Mouse (Mus musculus): ENCODE measurements around the gene Grik4. TPM values are rescaled to one million over a fixed set of nuclear protein-coding genes. Genes with fewer than 3 reads are reported as not detected.
A peak's percentile ranks its signal among the peaks of the same experiment; 100 is the strongest.

Gene Grik4
- total and polyA plus RNA-seq, 3 experiments: not detected

DNA sequence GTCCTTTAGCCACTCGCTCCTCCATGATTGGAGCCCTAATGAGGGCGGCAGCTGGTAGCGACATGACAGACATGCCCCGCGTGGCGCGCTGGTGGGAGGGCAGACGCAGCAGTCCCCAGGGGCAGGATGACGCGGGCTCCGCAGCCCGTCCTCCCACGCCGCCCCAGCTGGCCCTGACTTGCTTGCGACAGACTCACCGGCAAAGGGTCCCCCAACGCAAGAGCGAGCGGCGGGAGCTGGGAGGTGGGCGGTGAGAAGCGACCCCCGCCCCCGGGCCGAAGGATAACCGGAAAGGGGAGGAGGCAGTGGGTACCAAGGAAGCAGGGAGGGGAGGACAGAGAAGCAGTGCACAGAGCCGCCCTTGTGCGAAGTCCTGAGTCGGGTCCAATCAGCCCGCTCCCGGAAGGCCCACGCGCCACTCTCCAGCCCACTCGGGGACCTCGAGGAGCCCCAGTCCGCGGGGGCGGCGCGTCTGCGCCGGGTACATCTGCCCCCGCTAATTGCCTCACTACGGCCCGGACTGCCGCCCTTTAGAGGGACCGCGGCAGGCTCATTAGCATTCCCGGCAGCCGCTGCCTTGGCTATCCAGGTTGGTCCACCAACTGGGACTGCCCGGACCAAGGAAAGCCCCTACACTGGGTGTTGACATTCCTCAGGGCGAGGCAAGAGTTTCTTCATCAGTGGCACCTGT, 46.8 kb downstream of the Grik4 start:
- H3K27me3 ChIP-seq (replicated peaks): peaks cover 85% of the 10 kb centered on the region
- peak overlapping the region; percentile 22; the same call in 1 of the 2 replicates for H3K4me2 ChIP-seq (ENCODE audit: insufficient read depth, low read depth, poor library complexity, severe bottlenecking)
- H3K4me1 ChIP-seq (ENCODE audit: control insufficient read depth in 1 of 2, insufficient read depth in 2 of 2): no peaks in the 10 kb centered on the region; a peak in 1 of 4 replicates
- no peaks in the 10 kb centered on the region for H3K36me3 ChIP-seq (replicated peaks in 1 of 2; ENCODE audit: control insufficient read depth in 1 of 2, insufficient read depth in 1 of 2, low read length in 1 of 2)
- no peaks in the 10 kb centered on the region for H3K79me2 ChIP-seq (replicated peaks; ENCODE audit: control insufficient read depth, extremely low read depth, insufficient read depth, poor library complexity, severe bottlenecking)
- peaks cover 4% of the 10 kb centered on the region for H3K9me3 ChIP-seq (replicated peaks; ENCODE audit: low read length)
- H3K4me3 ChIP-seq (replicated peaks in 1 of 3; ENCODE audit: low read depth in 2 of 3, low read length in 2 of 3, poor library complexity in 1 of 3): peak overlapping the region in 1 of 3 experiments; percentile 29
- TF ChIP-seq ZC3H11A (IDR thresholded peaks at IDR 0.05; ENCODE audit: low read depth, low read length): no peak
- no peak for TF ChIP-seq RCOR1 (conservative IDR thresholded peaks at IDR 0.05; ENCODE audit: low read depth, low read length)
- no peak for TF ChIP-seq JUND (conservative IDR thresholded peaks at IDR 0.05; ENCODE audit: low read depth, low read length)
- TF ChIP-seq TCF12 (IDR thresholded peaks at IDR 0.05; ENCODE audit: low read depth, low read length): no peak
- no peak for TF ChIP-seq EP300 (IDR thresholded peaks at IDR 0.05; ENCODE audit: low read length)
- no peak for TF ChIP-seq KAT2A (IDR thresholded peaks at IDR 0.05; ENCODE audit: insufficient replicate concordance, low read length)
- no peak for TF ChIP-seq ETS1 (conservative IDR thresholded peaks at IDR 0.05; ENCODE audit: low read depth, low read length)
- TF ChIP-seq TBP (conservative IDR thresholded peaks at IDR 0.05; ENCODE audit: low read depth, low read length): no peak
- no peak for TF ChIP-seq ELF1 (IDR thresholded peaks at IDR 0.05; ENCODE audit: low read depth, low read length)
- no peak for TF ChIP-seq SMC3 (IDR thresholded peaks at IDR 0.05; ENCODE audit: low read depth, low read length)
- TF ChIP-seq UBTF (IDR thresholded peaks at IDR 0.05; ENCODE audit: low read depth, low read length): no peak
- no peak for TF ChIP-seq MAFK (IDR thresholded peaks at IDR 0.05; ENCODE audit: insufficient replicate concordance, low read length)
- no peak for TF ChIP-seq CHD1 (IDR thresholded peaks at IDR 0.05; ENCODE audit: low read depth, low read length)
- no peak for TF ChIP-seq NRF1 (IDR thresholded peaks at IDR 0.05; ENCODE audit: low read depth, low read length)
- no peak for TF ChIP-seq MYC (IDR thresholded peaks at IDR 0.05; ENCODE audit: low read depth, low read length)
- H3K27ac ChIP-seq (ENCODE audit: insufficient read depth, low read depth): no peak overlapping the region
- in situ Hi-C loops (cut with MboI; ENCODE audit: low pct_ligation_motif_present, low pct_unique_long_range_greater_than_20kb, low sequenced_read_pairs) (no loop called here), dilution Hi-C loops (cut with MboI; ENCODE audit: extremely low pct_ligation_motif_present, extremely low pct_unique_long_range_greater_than_20kb, low sequenced_read_pairs) (no loop called here)
- H3K9ac ChIP-seq (ENCODE audit: insufficient read depth, low read depth): no peak overlapping the region
- DNase-seq (ENCODE audit: extremely low read depth): no peak

DNA sequence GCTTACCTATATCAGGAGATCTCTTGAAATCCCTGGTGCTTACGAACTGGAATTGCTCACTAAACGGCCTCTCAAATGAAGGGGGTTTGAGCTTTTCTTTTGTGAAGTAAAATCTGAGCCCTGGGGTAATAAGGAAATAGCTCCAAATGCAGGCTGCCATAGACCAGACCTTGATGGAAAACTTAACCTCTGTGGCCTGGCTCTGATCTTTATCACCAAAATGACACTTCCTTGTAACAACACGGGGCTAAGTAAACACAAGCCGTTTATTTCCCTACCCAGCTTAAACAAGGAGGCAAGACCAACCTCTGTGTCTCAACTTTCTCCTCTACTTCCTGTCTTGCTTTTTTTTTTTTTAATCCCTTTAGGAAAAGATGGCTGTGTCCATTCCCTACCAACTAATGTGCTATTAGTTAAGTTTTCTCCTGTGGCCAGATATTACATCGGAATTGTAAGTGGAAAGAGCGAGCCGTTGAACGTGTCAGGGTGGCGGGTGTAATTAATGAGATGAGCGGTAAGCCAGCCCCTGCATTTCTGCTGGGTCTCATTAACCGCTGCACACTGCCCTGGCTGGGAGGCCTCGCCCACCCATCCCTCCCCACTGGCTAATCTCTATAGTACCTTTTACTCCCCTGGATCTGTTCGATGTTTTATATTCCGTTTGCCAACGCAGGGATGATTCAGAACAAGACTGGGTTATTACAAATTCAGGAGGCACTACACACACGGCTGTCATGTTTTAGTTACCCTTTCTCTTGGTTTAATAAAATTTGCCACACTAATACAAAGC, 47.7 kb downstream of the Grik4 start:
- H3K9ac ChIP-seq (ENCODE audit: insufficient read depth, low read depth): no peak overlapping the region
- H3K4me2 ChIP-seq (ENCODE audit: insufficient read depth, low read depth, poor library complexity, severe bottlenecking): no peak overlapping the region
- no peaks in the 10 kb centered on the region for H3K36me3 ChIP-seq (replicated peaks in 1 of 2; ENCODE audit: control insufficient read depth in 1 of 2, insufficient read depth in 1 of 2, low read length in 1 of 2)
- H3K9me3 ChIP-seq (replicated peaks; ENCODE audit: low read length): peaks cover 11% of the 10 kb centered on the region
- TF ChIP-seq NELFE (IDR thresholded peaks at IDR 0.05; ENCODE audit: low read depth, low read length) (no peak), MEF2A (IDR thresholded peaks at IDR 0.05; ENCODE audit: borderline replicate concordance, low read depth, low read length) (no peak), EP300 (IDR thresholded peaks at IDR 0.05; ENCODE audit: low read length) (no peak), NRF1 (IDR thresholded peaks at IDR 0.05; ENCODE audit: low read depth, low read length) (no peak), JUND (conservative IDR thresholded peaks at IDR 0.05; ENCODE audit: low read depth, low read length) (no peak), RCOR1 (conservative IDR thresholded peaks at IDR 0.05; ENCODE audit: low read depth, low read length) (no peak), HCFC1 (IDR thresholded peaks at IDR 0.05; ENCODE audit: low read depth, low read length) (no peak), TCF12 (IDR thresholded peaks at IDR 0.05; ENCODE audit: low read depth, low read length) (no peak), ETS1 (conservative IDR thresholded peaks at IDR 0.05; ENCODE audit: low read depth, low read length) (no peak), PAX5 (IDR thresholded peaks at IDR 0.05; ENCODE audit: low read length) (no peak), CHD1 (IDR thresholded peaks at IDR 0.05; ENCODE audit: low read depth, low read length) (no peak), UBTF (IDR thresholded peaks at IDR 0.05; ENCODE audit: low read depth, low read length) (no peak), USF2 (conservative IDR thresholded peaks at IDR 0.05; ENCODE audit: low read depth, low read length) (no peak), MAX (IDR thresholded peaks at IDR 0.05; ENCODE audit: low read length) (no peak), ZKSCAN1 (IDR thresholded peaks at IDR 0.05; ENCODE audit: borderline replicate concordance, low read depth, low read length) (no peak), ZC3H11A (IDR thresholded peaks at IDR 0.05; ENCODE audit: low read depth, low read length) (no peak), SMC3 (IDR thresholded peaks at IDR 0.05; ENCODE audit: low read depth, low read length) (no peak), RAD21 (IDR thresholded peaks at IDR 0.05; ENCODE audit: low read depth, low read length) (no peak), POLR2A (IDR thresholded peaks at IDR 0.05; ENCODE audit: low read depth, low read length) (no peak), ZMIZ1 (IDR thresholded peaks at IDR 0.05; ENCODE audit: low read depth, low read length) (no peak)
- no peak overlapping the region for H3K27ac ChIP-seq (ENCODE audit: insufficient read depth, low read depth)
- H3K79me2 ChIP-seq (replicated peaks; ENCODE audit: control insufficient read depth, extremely low read depth, insufficient read depth, poor library complexity, severe bottlenecking): no peaks in the 10 kb centered on the region
- peaks cover 80% of the 10 kb centered on the region for H3K27me3 ChIP-seq (replicated peaks)
- no peak for DNase-seq (ENCODE audit: extremely low read depth)
- no peaks in the 10 kb centered on the region; a peak in 1 of 4 replicates for H3K4me1 ChIP-seq (ENCODE audit: control insufficient read depth in 1 of 2, insufficient read depth in 2 of 2)
- dilution Hi-C loops (cut with MboI; ENCODE audit: extremely low pct_ligation_motif_present, extremely low pct_unique_long_range_greater_than_20kb, low sequenced_read_pairs) (no loop called here), in situ Hi-C loops (cut with MboI; ENCODE audit: low pct_ligation_motif_present, low pct_unique_long_range_greater_than_20kb, low sequenced_read_pairs) (no loop called here)
- H3K4me3 ChIP-seq (replicated peaks in 1 of 3; ENCODE audit: low read depth in 2 of 3, low read length in 2 of 3, poor library complexity in 1 of 3): no peak overlapping the region

All from CH12.LX (cell line).